Mouse (Mus musculus): ENCODE results near the gene Adamts9. TPM values are rescaled to one million over a fixed set of nuclear protein-coding genes. Genes with fewer than 3 reads are reported as not detected.

The Adamts9 gene
- 14.1 and 14.3 TPM in 2 replicates for polyA plus RNA-seq (2012; rRNA removed)

GRCm38 (mm10) chr6:92943057-92943781, at the start of gene Adamts9:
Adamts9 (minus strand) TSS chr6:92943492.

GRCm38 (mm10) chr6:92869089-92869581, 74.2 kb downstream of the Adamts9 start, which contains the start of gene Gm15737:
Gm15737 (plus strand) TSS chr6:92869357.

GRCm38 (mm10) chr6:92816311-92816751, 127.0 kb downstream of the Adamts9 start, which contains the start of gene A730049H05Rik:
A730049H05Rik (plus strand) TSS chr6:92816478.

Other genes with a start within 250 kb of the Adamts9 start
- gene Prickle2, start 237.3 kb downstream of the Adamts9 start, polyA plus RNA-seq (2012; rRNA removed) = 8.5 and 8.9 TPM in 2 replicates
- 1.1 and 1.8 TPM in 2 replicates for gene A730049H05Rik, start 127.0 kb downstream of the Adamts9 start, polyA plus RNA-seq (2012; rRNA removed)
- gene Gm15737, start 74.1 kb downstream of the Adamts9 start, polyA plus RNA-seq (2012; rRNA removed) = 0.03 TPM in 1 of 2 replicates, not detected in the other